Mouse (Mus musculus) heart, adult 18-20 months (tissue): ENCODE measurements at regions not wholly inside any gene's neighbourhood (a gene's known extent, or its start where the extent isn't known, plus 50 kb on each side); places are given as distances from the start of the nearest gene placed in this dataset.

Source experiments
- DNase-seq, 2 experiments: peaks; one replicate each; pipeline ENCODE4 v3.0.0; 2021 to 2022; ENCODE audit warnings: mixed read lengths in 1 of 2

GRCm38 (mm10) chr16:7863406-7863805, 561.5 kb downstream of the Tmem114 start:
- peak; percentile 21 to 51 for DNase-seq

GRCm38 (mm10) chr16:7839139-7839538, 585.8 kb downstream of the Tmem114 start:
- no peak for DNase-seq

GRCm38 (mm10) chr16:7831142-7831541, 593.8 kb downstream of the Tmem114 start:
- DNase-seq, result no peak

DNA sequence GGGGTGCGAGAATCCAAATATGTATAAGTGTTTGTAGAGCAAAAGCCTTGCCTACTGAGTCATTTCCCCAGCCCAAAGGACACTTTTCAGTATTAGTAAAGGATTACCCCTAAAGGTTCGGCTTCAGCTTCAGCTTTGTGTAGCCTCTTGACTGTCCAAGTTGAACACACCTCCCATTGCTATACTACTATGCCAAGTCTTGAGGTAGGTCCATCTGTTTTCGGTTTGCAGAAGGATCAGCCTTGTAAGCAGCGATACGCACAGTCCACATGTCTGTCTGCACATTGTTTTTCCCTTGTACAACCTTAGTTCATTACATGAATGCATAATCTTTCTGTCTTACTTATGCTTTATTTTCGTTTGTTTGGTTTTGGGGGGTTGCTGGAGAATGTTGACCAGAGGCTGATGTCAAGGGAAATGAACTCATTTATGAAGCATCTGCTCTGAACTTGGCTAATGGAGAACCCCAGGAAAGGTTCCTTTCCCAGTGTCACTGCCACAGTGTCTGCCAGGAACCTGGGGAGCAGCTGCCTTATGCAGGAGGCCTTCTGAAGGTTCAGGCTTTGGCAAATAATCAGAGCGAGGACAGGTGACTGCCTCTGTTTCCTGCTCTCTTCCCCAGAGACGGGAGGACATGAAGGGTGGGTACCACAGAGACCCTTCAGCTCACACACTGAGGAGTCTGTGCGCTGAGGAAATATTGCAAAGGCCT, 594.8 kb downstream of the Tmem114 start:
- DNase-seq, result no peak

DNA sequence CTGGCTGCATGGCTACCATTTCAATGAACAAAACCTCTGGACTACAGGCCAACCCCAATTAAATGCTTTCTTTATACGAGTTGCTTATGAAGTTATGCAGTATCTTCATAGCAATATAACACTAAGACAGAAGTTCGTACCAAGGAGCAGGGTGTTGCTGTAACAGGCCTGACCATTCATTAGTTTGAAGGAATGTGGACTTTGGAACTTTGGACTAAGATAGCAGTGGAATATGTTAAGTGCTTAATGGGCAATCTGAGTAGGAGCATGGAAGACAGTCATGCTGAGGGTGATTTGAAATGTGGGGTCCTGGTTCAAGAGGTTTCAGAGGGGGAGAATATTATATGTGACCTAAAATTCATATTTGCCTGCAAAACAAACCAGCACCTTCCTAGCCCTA, 623.8 kb downstream of the Tmem114 start:
- no peak for DNase-seq

DNA sequence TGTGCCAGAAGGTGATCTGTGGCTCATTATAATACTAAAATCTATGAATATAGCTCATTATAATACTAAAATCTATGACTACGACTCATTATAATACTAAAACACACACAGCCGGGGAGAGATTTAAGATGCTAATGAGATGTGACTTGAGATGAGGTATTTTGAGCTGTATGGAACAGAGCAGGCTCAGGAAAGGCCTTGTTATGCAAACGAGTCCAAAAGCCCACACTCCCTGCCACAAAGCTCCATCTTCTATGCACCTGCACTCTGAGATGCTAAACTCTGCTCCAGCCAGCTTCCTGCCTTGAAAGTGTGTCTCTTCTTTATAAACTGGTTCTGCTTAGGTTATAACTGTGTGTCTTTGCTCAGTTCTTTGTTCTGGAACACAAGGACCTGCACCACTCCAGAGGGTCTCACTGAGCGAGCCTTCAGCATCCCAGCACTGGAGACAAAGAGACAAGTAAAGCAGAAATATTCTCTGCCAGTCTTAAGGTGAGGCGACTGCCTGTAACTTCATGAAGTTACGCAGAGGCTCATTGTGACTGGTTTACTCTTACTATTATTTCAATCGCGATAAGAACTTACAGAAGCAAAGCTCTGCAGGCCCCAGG, 627.7 kb downstream of the Tmem114 start:
- no peak for DNase-seq

- no peak for DNase-seq
Observed at GRCm38 (mm10) chr16:7795561-7795960, 629.4 kb downstream of the Tmem114 start.

GRCm38 (mm10) chr16:7792521-7792920, 632.4 kb downstream of the Tmem114 start:
- no peak for DNase-seq

DNA sequence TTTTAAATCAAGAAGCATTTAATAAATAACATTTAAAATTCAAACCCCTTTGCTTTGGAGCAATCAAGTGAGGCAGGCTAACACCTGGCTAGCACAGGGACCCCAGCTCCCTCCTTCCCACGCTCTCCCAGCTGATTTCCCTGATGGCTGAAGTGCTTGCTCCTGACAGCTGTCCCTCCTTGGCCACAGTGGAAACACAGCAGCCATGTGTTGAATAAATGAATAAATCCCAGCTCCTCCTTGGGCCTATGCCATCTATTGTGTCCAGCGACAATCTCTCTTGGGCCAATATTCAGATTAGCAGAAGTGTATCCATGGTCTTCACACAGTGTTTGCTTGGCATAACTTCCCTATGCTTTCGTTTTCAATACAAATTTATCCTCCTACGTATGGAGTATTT, 634.7 kb downstream of the Tmem114 start:
- DNase-seq, result no peak

DNA sequence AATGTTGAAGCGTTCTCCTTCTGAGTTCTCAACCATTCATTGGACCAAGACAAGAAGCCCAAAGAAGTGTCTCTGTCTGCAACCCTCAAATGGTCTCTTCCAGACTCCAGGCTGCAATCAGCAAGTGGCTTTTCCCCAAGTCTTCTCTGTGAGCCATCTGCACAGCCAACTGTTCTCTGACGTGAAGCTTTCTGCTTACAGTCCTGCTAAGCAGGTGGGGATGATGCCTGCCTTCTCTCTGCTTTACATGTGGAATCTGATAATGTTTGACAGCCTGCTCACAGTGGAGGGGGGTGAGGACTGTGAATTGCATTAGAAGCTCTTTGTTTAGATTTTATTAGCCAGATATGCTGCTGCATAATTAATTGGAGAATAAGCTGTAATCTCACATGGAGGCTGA, 636.7 kb downstream of the Tmem114 start:
- no peak for DNase-seq

DNA sequence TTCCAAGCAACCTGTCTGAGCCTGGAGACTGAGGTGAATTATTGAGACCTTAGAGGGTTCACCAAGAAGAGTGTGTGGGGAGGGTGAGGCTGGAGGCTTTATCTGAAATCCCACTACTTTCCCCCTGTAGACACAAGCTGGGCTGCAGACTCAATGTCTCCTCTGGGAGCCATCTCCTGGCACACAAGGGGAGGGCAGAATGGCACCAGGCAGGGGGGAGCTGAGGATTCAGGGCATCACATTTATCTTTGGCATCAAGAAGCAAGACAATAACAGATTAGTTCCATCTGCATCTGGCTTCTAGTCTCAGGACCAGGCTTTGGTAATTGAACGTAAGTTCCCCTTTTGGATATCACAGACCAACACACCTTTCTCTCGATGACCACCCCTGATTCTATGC, 643.4 kb downstream of the Tmem114 start:
- no peak for DNase-seq

DNA sequence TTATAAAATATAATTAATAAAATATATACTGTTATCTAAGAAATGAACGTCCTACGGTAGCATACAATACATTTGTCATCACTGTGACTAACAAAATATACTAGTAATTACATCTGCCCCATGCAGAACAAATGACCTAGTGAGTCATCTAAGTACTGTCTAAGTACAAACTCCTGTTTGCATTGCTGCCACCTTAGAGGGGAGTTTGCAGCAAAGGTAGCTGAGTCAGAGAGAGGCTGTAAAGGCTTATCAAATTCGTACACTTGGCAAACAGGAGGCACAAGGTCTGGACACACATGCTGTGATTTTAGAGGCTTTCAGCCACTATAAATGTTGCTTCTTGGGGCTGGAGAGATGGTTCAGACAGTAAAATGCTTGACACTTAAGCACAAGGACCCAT, 649.3 kb downstream of the Tmem114 start:
- no peak for DNase-seq

- no peak for DNase-seq
Observed at GRCm38 (mm10) chr16:7768433-7768832, 656.5 kb downstream of the Tmem114 start.

DNA sequence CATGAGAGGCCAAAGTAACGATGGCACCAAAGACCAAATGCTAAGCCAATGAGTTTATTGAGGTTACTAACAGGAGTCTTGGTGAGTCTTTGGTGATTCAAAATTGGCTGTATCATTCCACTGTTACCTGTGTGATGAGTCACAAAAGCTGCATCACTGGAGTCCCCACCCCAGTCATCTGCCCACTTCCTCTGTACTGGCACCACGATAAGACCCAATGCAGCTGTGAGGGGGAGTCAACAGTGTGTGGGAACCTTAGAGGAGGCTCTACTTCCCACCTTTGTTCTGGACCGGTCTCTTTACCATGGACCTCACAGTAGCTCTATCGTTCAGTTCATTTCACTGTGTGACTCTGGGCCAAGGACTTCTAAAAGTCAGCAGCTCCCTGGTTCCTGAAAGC, 657.2 kb downstream of the Tmem114 start:
- no peak for DNase-seq

DNA sequence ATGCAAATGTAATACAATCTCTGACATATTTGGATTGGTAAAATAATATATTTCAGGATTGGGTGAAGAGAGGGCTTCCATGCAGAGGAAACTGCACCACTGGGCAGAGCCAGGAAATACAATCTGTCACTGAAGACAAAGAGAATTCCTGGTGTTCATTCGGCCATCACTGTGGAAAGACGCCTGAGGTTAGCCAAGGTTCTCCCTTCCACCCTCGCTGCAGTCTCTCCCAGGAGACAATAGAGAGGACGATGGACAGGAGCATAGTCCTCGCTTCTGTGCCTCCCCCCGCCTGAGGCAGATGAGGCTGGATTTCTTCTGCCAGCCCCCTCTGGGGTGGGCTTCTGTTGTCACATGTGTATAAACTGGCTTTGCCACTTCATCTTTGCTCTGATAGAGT, 660.6 kb downstream of the Tmem114 start:
- DNase-seq, result no peak

DNA sequence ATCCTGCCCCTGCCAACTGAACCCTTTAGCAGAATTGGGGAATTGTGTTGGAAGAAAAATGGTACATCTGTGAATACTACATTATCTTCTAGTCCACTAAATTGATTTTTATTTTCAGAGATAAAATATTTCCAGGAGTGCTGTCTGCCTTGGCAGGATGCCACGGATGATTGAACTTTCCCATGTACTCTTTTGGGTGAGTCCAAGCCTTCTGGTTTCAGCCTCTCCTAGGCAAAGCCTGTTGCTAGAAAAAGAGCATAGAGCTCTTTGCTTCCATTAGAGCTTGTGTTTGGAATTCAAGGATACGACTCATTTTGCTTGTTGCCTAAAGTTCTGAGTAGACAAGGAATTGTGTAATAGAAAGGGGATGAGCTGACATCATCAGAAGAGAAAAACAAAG, 696.8 kb downstream of the Tmem114 start:
- DNase-seq, result peak; percentile 1 to 4

GRCm38 (mm10) chr16:7725225-7725624, 699.7 kb downstream of the Tmem114 start:
- DNase-seq, result no peak

DNA sequence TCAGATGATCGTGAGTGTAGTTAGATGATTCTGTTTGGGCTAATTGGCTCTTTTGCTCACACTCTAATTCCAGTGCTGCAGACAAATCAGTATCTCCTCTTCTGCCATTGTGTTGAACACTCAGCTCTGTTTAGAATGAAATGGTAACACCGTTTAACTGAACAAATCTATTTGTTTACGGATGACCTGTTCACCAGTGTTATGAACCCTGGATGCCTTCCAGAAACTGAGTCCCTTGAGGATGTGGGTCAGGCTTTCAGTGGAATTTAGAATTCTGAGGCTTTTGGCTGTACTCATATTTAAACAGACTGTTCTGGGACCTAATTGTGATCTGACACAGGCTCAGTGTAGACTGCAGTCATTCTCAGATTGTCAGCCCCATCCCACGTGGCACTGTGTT, 723.5 kb downstream of the Tmem114 start:
- DNase-seq, result peak; percentile 10 to 12

- DNase-seq, result no peak
Observed at GRCm38 (mm10) chr16:7685484-7685883, 739.5 kb downstream of the Tmem114 start.

DNA sequence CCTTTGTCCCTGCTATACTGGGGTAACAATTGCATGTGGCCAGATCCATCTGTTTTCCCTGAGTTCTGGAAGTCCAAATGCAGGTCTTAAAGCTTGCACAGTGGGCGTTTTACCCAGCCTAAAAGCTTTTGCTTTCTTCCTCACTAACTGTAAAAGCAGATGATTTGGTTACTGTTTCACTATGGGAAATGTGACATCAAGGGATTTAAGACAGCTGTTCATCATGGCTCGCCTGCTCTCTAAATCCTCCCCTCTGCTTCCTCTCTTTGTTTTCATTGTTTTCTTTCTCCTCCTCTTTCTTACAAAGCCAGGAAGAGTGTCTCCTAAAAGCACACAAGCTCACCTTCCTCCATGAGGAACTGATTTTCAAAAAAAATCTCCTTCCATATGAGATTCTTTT, 758.8 kb downstream of the Tmem114 start:
- no peak for DNase-seq

DNA sequence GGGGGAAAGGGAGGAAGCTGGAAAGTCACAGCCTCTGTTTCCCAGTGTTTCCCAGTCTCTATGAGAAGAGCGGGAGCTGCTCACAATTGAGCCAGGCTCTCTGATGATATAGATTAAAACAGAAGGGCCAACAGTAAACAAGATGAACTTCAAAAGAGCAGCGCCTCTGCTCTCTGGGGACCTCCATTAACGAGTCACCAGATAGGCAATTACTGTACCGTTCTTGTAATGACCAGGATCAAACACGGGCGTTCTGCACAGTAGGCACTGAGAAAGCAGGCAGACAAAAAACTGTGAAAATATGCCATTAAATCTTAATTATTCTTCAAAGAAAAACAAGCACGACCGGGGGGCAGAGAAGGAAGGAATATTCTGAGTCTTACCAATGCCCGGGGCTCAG, 766.8 kb downstream of the Tmem114 start:
- no peak for DNase-seq

GRCm38 (mm10) chr16:7654451-7654850, 770.5 kb downstream of the Tmem114 start:
- DNase-seq, result peak; percentile 4 to 9

DNA sequence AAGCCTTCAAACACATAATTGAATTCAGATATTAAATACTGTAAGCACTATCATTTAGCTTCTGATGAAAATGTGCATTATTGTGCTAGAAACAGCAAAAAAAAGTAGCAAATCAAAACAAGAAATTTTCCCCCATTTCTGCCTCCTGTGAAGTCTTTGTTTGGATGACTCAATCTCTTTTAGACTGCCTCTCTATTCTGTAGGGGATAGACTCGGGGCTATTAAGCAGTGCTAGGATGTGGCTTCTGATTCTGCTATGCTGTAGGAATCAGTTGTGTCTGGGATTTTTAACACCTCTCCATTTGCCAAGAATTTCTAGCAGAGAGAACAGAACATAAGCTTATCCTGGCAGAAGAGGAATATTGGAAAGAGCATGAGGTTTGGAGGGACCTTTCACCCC, 775.2 kb downstream of the Tmem114 start:
- no peak for DNase-seq

DNA sequence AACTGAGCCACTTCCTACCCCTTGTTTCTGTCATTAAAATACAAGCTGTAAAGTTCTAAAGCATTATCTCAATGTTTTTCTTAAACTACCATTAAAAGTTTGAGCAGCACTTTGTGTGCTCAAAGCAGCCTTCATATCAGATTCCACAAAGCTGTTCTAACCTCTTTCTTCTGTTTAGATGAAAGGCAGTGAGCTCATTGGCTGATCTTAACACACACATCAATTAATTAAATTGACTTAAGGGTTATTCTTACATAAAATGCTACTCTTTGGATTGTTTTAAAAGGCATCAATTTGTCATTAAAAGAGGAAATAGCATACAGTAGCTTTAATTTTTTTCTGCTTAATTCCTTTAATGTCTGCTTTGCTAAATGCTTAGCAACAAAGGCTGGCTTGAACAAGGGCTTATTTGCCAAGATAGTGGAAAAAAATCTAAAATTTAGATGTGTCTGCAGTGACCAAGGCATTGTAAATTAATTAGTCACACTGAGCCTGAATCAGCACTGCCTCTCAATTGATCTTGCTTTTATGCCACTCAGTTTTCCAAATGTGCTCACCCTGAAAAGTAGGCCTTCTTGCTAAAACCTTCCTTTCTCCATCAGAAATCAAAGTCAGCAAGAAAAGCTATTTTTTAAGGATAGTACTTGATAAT, 777.5 kb downstream of the Tmem114 start:
- DNase-seq, result no peak
